Mouse (Mus musculus) midbrain, postnatal 0 days (tissue): ENCODE data around the gene Onecut1. TPM values are rescaled to one million over a fixed set of nuclear protein-coding genes. Genes with fewer than 3 reads are reported as not detected.

ENCODE experiments used
- ATAC-seq: fragments of 200-750 bp; cut with Nextera tagmentation; 2 replicates; pipeline ENCODE4 v1.8.0; 2017; ENCODE audit warnings: moderate number of reproducible peaks, mild to moderate bottlenecking, moderate TSS enrichment, moderate library complexity; ENCODE audit not compliant: low FRiP score
- DNase-seq: peaks from one replicate; pipeline ENCODE4 v3.0.0-alpha.2; 2015; ENCODE audit warnings: low spot score
- H3K27ac ChIP-seq: fragments of 300-500 bp; sonication (generic); 2 replicates; pipeline ENCODE4 v1.5.1; 2014; ENCODE audit warnings: low read depth, mild to moderate bottlenecking, low read length, mixed read lengths
- H3K27me3 ChIP-seq: fragments of 300-500 bp; sonication (generic); 2 replicates; pipeline ENCODE4 v1.6.1; 2014; ENCODE audit warnings: low read length, control low read depth, mixed read lengths; ENCODE audit not compliant: insufficient read depth
- H3K36me3 ChIP-seq: fragments of 300-500 bp; sonication (generic); 2 replicates; pipeline ENCODE4 v1.6.1; 2014; ENCODE audit warnings: low read length, control low read depth, mixed read lengths; ENCODE audit not compliant: insufficient read depth
- H3K4me1 ChIP-seq: fragments of 300-500 bp; sonication (generic); 2 replicates; pipeline ENCODE4 v1.6.1; 2014; ENCODE audit warnings: mild to moderate bottlenecking, control low read depth, antibody characterized with exemption, low read length, mixed read lengths; ENCODE audit not compliant: insufficient read depth
- H3K4me2 ChIP-seq: fragments of 300-500 bp; sonication (generic); 2 replicates; pipeline ENCODE4 v1.6.1; 2014; ENCODE audit warnings: low read depth, mild to moderate bottlenecking, low read length, mixed read lengths; ENCODE audit not compliant: poor library complexity, severe bottlenecking
- H3K4me3 ChIP-seq: fragments of 300-500 bp; sonication (generic); 2 replicates; pipeline ENCODE4 v1.5.1; 2014; ENCODE audit warnings: low read depth, mild to moderate bottlenecking, low read length, moderate library complexity
- H3K9ac ChIP-seq: fragments of 300-500 bp; sonication (generic); replicated peaks from 2 replicates; pipeline ENCODE4 v1.6.1; 2014; ENCODE audit warnings: mild to moderate bottlenecking, low read length, moderate library complexity, mixed read lengths; ENCODE audit not compliant: poor library complexity, severe bottlenecking
- H3K9me3 ChIP-seq: fragments of 300-500 bp; sonication (generic); 2 replicates; pipeline ENCODE4 v1.6.1; 2016; ENCODE audit warnings: low read length, control low read depth
- CTCF ChIP-seq: IDR thresholded peaks from 2 replicates; pipeline ENCODE4 v1.5.1; 2016; ENCODE audit warnings: antibody characterized with exemption, mild to moderate bottlenecking
- WGBS: fragments of 180-500 bp; shearing (Covaris S2); extraction: QIAGEN DNeasy Blood & Tissue Kit; methylation state at CpG from one replicate; pipeline ENCODE4 v1.1.7; 2014; 5-methylcytosine and 5-hydroxymethylcytosine counted together
- polyA plus RNA-seq: library from polyadenylated mRNA; unstranded; fragments of >200 nt; fragmentation: Nextera tagmentation; extraction: Ambion mirVana; gene quantifications from 2 replicates; pipeline ENCODE4 v1.2.1, GENCODE M21; 2015
- total RNA-seq: library from RNA; depleted of rRNA; stranded (reverse); fragments of >200 nt; gene quantifications from 2 replicates; pipeline ENCODE4 v1.2.3, GENCODE M21; 2014

Gene Onecut1
- total and polyA plus RNA-seq, 2 experiments from 2014 or later, result 5.0 to 7.5 TPM

DNA sequence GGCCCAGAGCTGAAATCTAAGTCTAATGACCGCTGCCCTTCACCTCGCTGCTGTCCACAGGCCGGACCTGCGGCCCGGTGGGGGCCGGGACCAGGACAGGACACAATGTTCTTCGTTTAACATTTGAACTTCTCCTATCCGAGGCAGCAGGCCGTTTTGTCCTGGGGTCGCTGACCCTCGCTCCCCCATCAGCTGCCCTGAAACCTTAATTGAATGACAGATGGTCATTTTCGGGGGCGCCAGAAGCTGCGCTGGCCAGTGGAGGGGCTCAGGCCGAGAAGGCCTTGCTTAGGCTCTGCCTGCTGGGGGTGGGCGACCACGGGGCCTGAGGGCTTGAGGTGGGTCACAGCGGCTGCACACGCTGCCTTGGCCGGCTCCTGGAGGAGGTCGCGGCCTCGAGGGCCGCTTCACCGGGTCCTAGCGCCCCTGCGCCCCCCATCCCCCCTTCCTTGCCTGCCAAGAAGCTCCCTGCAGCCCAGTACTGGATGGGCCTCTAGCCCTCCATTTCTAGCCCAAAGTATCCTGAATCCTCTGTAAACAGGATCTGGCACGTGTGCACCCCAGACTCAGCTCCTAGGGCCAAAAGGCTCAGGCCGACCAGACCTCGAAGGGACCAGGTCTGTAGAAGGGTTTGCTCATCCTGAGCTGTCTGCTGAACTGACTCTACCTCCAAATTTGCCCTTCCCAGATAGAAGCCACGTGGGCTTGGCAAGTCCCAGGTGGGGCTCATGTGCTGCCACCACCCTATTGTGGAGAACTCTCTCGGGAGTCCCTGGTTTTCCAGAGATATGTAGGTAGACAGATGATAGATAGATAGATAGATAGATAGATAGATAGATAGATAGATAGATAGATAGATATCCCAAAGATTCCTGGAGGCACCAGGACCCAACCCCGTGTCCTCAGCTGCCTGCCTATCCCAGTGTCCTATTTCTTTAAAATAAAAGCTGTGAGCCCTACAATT lies 14.6 kb upstream of the Onecut1 start:
- Histone ChIP-seq H3K9me3 (no peaks in the 10 kb centered on the region), H3K4me1 (no peaks in the 10 kb centered on the region), H3K36me3 (no peaks in the 10 kb centered on the region), H3K27me3 (peaks cover 30% of the 10 kb centered on the region), H3K4me2 (no peak overlapping the region), H3K27ac (no peak overlapping the region), H3K9ac (no peak overlapping the region), H3K4me3 (no peak overlapping the region)
- 4% methylated on average over 32 of the region's 33 CpGs for WGBS
- ATAC-seq (no peak), DNase-seq (no peak)
- no peak for TF ChIP-seq CTCF

DNA sequence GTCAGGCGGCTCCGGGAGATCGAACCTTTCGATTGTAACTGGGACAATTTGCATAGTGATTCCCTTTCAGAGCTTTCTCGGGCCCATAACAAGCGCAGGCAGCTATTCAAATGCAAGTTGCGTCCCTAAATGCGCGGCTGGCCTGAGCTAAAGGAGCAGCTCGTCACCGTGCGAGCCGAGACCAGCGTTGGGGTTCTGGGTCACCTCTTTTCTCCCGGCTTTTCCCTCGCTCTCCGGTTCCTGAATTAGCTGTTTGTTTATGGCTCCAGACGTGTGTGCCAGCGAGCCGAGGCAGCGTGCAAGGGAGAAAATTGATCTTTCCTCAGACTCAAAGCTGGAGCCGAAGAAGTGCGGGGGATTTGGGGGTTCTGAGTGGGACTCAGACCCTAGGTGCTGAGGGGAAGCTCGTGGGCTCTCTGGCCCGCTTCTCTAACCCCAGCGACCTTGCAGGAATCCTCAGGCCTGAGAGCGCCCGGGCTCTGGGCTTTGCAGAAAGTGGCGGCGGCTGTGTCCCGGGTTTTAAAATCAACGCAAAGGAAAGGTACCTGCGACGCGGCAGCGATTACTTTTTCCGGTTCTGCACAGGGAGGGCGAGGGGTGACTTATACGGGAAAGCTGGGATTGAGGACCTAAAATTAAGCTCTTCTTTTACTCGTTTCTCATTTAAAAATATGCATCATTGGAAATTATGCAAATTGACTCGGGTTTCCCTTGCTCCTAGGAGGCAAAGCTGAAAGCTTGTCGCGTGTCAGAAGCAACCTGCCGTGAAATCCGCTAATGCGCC lies 13.1 kb upstream of the Onecut1 start:
- no peak for DNase-seq

DNA sequence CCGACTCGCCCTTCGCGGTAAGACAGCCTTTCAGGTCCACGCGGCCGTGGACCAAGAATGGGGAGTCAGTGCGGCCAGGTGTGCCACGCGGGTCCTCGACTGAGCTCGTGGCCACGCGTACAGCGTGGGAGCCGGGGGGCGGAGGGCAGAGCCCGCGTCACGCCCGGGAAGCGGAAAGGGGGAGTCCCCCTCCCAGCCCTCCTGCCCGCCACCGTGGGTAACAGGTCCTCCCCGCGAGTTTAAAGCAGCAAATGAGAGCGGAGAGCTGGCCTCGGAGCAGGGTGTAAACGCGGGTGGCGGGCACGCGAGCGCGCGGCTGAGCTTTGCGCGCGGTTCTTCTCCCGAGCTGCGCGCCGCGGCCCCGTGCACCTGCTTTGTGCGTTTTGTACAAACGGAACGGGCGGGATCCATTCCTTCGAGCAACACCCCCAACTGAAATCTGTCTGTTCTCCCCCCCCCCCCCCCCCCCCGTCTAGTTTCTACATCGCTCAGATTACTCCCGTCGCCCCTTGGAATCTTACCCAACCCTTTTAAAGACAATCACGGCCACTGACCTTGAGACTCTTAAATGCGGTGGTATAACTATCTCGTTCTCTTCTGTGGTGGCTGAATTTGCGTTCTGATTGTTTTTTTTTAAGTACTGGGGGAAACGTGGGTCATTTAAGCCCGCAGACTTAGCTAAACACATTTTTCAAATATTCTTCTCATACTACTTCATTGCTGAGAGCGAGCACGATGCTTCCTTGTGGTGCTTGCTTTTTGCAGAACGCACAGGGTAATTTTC lies 12.3 kb upstream of the Onecut1 start:
- peak overlapping the region; percentile 25; the same call in 1 of the 2 replicates for H3K9ac ChIP-seq

More for the DNA sequence above, 13.1 kb upstream of the Onecut1 start:
- WGBS, result under 1% methylated on average over 46 of the region's 46 CpGs
- H3K4me1 ChIP-seq, result no peaks in the 10 kb centered on the region
- H3K9me3 ChIP-seq, result no peaks in the 10 kb centered on the region
- peaks cover 41% of the 10 kb centered on the region for H3K27me3 ChIP-seq
- TF ChIP-seq CTCF, result no peak
- peak overlapping the region; percentile 62 for H3K4me2 ChIP-seq
- no peaks in the 10 kb centered on the region for H3K36me3 ChIP-seq
- H3K27ac ChIP-seq, result no peak overlapping the region
- H3K9ac ChIP-seq, result peak overlapping the region; percentile 25
- ATAC-seq, result no peak
- peak overlapping the region; percentile 32 for H3K4me3 ChIP-seq

DNA sequence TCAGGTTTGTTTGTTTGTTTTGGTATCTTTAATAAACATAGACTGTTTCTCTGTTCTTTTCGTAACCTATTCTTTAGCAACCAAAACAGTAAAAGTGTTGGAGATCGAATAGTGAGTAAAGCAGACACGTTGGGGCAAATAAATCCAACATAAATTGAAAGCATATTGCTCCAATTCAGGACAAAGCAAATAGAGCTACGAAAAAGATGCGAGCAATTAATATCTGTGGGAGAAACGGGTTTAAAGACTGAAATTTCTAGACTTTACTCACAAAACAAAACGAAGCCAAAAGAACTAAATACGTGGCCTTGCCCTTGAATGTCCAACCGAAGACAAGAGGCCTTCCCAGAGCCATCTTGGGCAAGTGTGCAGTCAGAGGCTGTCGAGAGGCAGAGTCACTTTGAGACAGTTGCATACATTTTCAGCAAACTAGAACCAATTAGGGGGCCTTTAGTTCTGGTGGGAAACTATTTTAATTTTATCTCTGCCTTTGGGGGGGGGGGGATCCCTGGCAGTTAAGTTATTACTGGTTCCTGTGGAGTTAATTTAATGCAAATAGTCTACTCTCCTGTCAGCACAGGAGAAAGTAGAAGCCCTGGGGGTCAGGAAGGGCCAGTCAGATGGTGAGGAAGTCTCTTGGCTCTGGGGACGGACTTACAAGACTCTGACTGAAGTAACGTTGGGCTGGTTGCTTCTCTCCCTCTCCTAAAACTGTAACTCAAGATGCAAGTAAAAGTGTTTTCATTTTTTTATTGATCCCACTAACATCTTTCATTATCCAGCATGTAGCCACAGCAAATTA lies 11.5 kb upstream of the Onecut1 start:
- peak overlapping the region; percentile 62; the same call in 1 of the 2 replicates for H3K4me2 ChIP-seq

More for the DNA sequence above, 12.3 kb upstream of the Onecut1 start:
- Histone ChIP-seq H3K9me3 (no peaks in the 10 kb centered on the region), H3K4me3 (peak overlapping the region; percentile 32), H3K4me1 (no peaks in the 10 kb centered on the region), H3K36me3 (no peaks in the 10 kb centered on the region), H3K27ac (no peak overlapping the region), H3K4me2 (peak overlapping the region; percentile 62), H3K27me3 (peaks cover 49% of the 10 kb centered on the region)
- ATAC-seq (peak; percentile 54; the same call in 1 of the 2 replicates), DNase-seq (no peak)
- no peak for TF ChIP-seq CTCF
- WGBS, result under 1% methylated on average over 58 of the region's 63 CpGs

DNA sequence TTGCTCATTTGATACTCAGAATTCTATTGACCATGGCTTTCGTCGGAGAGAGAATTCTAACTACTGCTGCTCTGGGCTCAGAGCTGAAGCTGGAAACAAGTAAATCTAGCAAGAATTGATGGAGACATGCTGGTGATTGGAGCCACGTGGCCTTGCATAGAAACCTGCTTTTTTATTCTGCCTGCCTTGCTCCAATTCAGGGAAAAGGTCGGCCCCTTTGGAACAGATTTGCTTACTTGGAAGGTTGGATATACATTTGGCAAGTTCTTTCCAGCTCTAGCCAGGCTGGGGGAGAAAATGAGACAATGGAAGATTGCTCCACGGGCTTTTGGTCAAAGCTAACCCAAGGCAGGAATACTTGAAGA lies 11.0 kb upstream of the Onecut1 start:
- TF ChIP-seq CTCF, result no peak
- Histone ChIP-seq H3K4me2 (no peak overlapping the region), H3K4me1 (no peaks in the 10 kb centered on the region), H3K27ac (no peak overlapping the region), H3K27me3 (peaks cover 57% of the 10 kb centered on the region), H3K9ac (no peak overlapping the region), H3K36me3 (no peaks in the 10 kb centered on the region), H3K9me3 (no peaks in the 10 kb centered on the region), H3K4me3 (no peak overlapping the region)
- WGBS, result 10% methylated on average over 5 of the region's 5 CpGs
- DNase-seq (no peak), ATAC-seq (no peak)

More for the DNA sequence above, 11.5 kb upstream of the Onecut1 start:
- no peak for TF ChIP-seq CTCF
- Histone ChIP-seq H3K27me3 (peaks cover 52% of the 10 kb centered on the region), H3K36me3 (no peaks in the 10 kb centered on the region), H3K9ac (no peak overlapping the region), H3K4me3 (no peak overlapping the region), H3K4me1 (no peaks in the 10 kb centered on the region), H3K9me3 (no peaks in the 10 kb centered on the region), H3K27ac (no peak overlapping the region)
- ATAC-seq (no peak), DNase-seq (no peak)
- WGBS, result 9% methylated on average over 12 of the region's 12 CpGs
